Mouse (Mus musculus) stomach, embryonic 15.5 days (tissue): ENCODE data around the gene Krt75. TPM values are rescaled to one million over a fixed set of nuclear protein-coding genes. Genes with fewer than 3 reads are reported as not detected.

Experiments used
- microRNA-seq: library from miRNA; unstranded; fragments of <30 nt; microRNA quantifications from one replicate; pipeline ENCODE4, GENCODE M21; 2016
- polyA plus RNA-seq: library from polyadenylated mRNA; unstranded; fragments of >200 nt; fragmentation: Nextera tagmentation; extraction: Ambion mirVana; gene quantifications from 2 replicates; pipeline ENCODE4 v1.2.1, GENCODE M21; 2015

Krt75 gene
- polyA plus RNA-seq, 1 experiment from 2014 or later, result 0.21 TPM

Small RNAs within 50 kb of the gene (microRNA-seq; reads per million reads assigned to microRNA genes)
- gene Gm44393 (not detected), gene Gm44460 (not detected)

Other genes starting within 250 kb of the Krt75 start
- 7.7 and 12.7 TPM in 2 replicates for gene Krt80, start 203.7 kb downstream of the Krt75 start, polyA plus RNA-seq
- gene Krt7, start 162.9 kb downstream of the Krt75 start, polyA plus RNA-seq, result 172 and 231 TPM in 2 replicates
- gene Krt87, start 135.1 kb downstream of the Krt75 start, polyA plus RNA-seq, result 0.24 and 0.40 TPM in 2 replicates
- gene Krt88, start 126.2 kb downstream of the Krt75 start, polyA plus RNA-seq, result 0.14 TPM in 1 of 2 replicates, not detected in the other
- not detected in 2 replicates for gene Krt81, start 110.2 kb downstream of the Krt75 start, polyA plus RNA-seq
- 0.06 TPM in 1 of 2 replicates, not detected in the other for gene Krt86, start 100.4 kb downstream of the Krt75 start, polyA plus RNA-seq
- gene Krt83, start 82.4 kb downstream of the Krt75 start, polyA plus RNA-seq, result 0.10 and 0.30 TPM in 2 replicates
- not detected in 2 replicates for gene Gm49425, start 56.6 kb downstream of the Krt75 start, polyA plus RNA-seq
- gene Krt84, start 41.1 kb downstream of the Krt75 start, polyA plus RNA-seq, result not detected in 2 replicates
- not detected in 2 replicates for gene Krt82, start 23.2 kb downstream of the Krt75 start, polyA plus RNA-seq
- 0.10 and 0.19 TPM in 2 replicates for gene Krt90, start 11.0 kb downstream of the Krt75 start, polyA plus RNA-seq
- gene Gm5414, start 54.3 kb upstream of the Krt75 start, polyA plus RNA-seq, result not detected in 2 replicates
- 0.08 TPM in 1 of 2 replicates, not detected in the other for gene Gm5478, start 73.5 kb upstream of the Krt75 start, polyA plus RNA-seq
- gene Krt6b, start 106.4 kb upstream of the Krt75 start, polyA plus RNA-seq, result 1.4 and 3.4 TPM in 2 replicates
- 90.3 and 179 TPM in 2 replicates for gene Krt6a, start 120.4 kb upstream of the Krt75 start, polyA plus RNA-seq
- 187 and 301 TPM in 2 replicates for gene Krt5, start 139.0 kb upstream of the Krt75 start, polyA plus RNA-seq
- gene Krt71, start 169.2 kb upstream of the Krt75 start, polyA plus RNA-seq, result not detected in 2 replicates
- gene Krt72, start 212.6 kb upstream of the Krt75 start, polyA plus RNA-seq, result not detected in 2 replicates
- gene Krt73, start 228.4 kb upstream of the Krt75 start, polyA plus RNA-seq, result not detected in 2 replicates
- not detected in 2 replicates for gene Krt2, start 244.3 kb upstream of the Krt75 start, polyA plus RNA-seq